Mouse (Mus musculus) erythroid progenitor cell, adult 5-6 weeks (primary cell): Measurements from ENCODE around the gene Sat2. TPM values are rescaled to one million over a fixed set of nuclear protein-coding genes. Genes with fewer than 3 reads are reported as not detected.
"Not testable (repeated sequence)": the region's sequence is repeated elsewhere in the genome, so short reads cannot be mapped to it uniquely, and the experiment has no call there.

Experiments
- ATAC-seq: replicated peaks from 2 replicates; pipeline ENCODE4 v1.8.0; 2016; ENCODE audit warnings: moderate number of reproducible peaks, mild to moderate bottlenecking, moderate TSS enrichment, inconsistent platforms; ENCODE audit not compliant: poor library complexity, low FRiP score, severe bottlenecking
- total RNA-seq, 2 experiments: library from RNA; stranded (forward) in 1 of 2; stranded (reverse) in 1 of 2; fragments of 150-400 nt in 1 of 2; fragments of 186-747, 209-891 nt in 1 of 2; gene quantifications; 2 replicates each; pipeline versions ENCODE4 v1.2.3 to v1.2.4; 2015 to 2017; ENCODE audit warnings: low replicate concordance in 2 of 2

Gene Sat2
- total RNA-seq, 2 experiments from 2014 or later = not detected

- ATAC-seq = not testable (repeated sequence)
Measured at GRCm38 (mm10) chr11:69624339-69624738, 2.5 kb downstream of the Sat2 start.

DNA sequence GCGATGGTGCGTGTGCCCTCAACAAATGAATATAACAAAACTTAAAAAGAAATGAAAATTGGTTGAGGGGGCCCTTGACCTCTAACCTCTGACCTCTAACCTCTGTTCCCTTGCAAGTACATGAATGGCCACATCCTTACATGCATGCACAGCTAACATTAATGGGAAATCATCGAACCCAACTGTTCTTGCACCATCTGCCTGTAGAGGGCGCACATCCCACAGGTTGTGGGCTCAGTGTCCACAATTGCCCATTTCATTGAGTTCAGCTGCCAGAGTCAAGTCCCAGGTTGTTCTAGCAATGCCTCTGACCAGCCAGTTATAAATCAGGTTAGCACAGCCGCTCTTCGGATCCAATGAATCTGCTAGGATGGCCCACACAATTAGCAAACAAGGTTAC is 6.5 kb downstream of the Sat2 start:
- peak; percentile 52 for ATAC-seq

DNA sequence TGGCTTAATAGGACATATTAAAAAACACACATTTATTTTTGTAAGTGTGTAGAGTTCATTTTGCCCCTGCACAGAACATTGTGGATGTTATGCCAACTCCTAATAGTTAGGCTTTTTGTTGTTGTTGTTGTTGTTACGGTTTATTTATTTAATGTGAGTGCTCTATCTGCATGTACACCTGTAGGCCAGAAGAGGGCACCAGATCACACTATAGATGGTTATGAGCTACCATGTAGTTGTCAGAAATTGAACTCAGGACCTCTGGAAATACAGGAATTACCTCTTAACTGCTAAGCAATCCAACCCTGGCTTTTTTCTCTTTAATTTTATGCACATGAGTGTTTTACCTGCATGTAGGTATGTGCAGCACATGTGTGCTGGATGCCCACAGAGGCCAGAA is 8.0 kb downstream of the Sat2 start:
- ATAC-seq = no peak

DNA sequence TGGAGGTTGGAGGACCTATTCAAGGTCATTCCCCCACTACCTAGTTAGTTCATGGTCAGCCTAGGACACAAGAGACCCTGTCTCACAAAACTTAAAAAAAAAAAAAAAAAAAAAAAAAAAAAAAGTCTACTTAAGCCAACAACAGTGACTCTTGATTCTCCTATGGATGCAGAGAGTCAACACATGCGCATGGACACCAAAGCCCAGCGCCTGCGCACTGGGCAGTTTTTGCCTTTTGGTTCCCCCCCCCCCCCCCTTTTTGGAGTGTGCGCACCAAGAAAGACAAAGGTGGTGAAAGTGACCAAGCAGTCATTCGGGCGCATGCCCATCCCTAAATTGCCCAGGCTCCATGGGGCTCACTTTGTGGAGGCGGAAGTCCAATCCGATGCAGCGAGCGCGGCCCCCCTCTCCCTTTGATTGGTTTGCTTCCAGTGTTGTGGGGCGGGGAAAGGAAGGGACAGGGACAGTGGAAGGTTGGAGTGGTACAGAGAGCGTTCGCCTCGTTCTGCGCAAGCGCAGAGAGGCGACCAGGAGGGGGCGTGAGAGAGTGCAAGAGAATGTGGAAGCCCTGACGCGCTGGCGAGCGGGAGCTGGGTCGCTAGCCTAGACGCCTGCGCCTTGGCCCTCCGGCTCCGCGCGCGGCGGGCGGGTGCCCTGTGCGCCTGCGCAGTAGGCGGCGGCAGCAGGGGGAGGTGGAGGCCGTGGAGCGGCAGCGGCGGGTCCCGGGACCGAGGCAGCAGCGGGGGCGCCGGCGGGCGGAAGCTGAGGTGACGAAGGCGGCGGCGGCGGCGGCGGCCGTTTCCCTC is 10.7 kb downstream of the Sat2 start, which contains the start of gene Fxr2:
Fxr2 (plus strand) TSS at position 707 of the 806 bp plus-strand sequence.
- ATAC-seq = peak; percentile 90

DNA sequence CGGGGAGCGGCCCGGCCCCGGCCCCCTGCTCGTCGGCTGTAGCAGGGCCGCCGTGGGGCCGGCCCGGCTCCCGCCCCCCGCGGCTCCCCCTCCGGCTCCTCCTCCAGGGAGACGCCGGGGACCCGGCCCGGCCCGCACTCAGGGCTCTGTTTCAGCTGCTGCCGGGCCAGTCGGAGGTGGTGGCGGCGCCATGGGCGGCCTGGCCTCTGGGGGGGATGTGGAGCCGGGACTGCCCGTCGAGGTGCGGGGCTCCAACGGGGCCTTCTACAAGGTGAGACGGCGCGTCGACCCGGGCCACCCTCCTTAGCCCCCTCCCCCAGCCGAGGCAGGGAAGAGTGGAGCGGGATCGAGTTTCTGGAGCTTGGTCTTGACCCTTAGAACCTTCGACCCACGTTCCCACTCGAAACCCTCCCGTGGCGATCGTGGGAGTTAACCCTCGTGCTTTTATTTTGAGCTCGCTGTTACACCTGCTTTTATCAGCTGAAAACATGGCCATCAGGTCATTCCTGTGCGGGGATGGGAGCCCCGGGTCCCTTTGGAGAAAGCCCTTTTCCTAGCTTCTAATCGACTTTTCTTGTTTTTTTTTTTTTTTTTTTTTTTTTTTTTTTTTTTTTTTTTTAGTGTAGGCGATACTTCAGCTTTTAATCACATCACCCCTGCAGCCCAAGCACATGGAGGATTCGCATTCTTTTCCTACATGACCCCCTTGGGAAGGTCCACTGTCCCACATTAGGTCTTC is 11.5 kb downstream of the Sat2 start:
- peak; percentile 43 for ATAC-seq

DNA sequence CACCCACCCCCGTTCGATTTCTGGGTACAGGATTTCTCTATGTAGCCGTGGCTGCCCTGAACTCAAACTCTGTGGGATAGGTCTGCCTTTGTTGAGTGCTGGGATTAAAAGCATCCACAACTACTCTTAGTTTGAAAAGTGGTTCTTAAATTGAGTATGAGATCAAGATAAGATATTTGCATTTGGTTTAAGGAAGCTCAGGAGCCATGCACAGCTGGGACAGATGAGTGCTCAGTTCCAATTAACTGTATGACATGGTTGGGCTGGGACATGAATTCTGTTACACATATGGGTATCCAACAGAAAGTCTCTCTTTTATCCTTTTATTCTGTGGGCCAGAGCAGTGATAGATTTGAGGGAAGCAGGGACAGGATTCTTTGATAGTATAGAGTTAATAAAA is 13.6 kb downstream of the Sat2 start:
- ATAC-seq = no peak

- no peak for ATAC-seq
Measured at GRCm38 (mm10) chr11:69645860-69646259, 24.0 kb downstream of the Sat2 start.

DNA sequence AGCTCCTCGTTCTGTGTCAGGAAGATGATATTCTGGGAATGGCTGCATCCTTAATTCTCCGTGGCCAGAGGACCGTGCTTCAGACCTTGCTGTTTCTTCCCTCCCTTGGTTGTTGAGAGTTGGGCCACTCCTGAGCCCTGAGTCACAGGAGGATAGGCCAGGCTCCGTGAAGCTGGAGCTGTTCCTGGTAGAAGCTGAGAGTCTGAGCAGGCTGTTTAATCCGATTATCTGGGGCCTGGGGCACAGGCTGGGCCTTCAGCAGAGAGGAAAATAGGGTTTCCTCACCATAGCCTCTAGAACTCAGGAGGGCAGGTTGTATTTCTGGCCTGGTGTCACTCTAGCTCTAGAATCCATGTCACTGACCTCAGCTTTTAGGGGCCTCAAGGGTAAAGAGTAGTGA is 31.6 kb downstream of the Sat2 start:
- ATAC-seq = no peak

DNA sequence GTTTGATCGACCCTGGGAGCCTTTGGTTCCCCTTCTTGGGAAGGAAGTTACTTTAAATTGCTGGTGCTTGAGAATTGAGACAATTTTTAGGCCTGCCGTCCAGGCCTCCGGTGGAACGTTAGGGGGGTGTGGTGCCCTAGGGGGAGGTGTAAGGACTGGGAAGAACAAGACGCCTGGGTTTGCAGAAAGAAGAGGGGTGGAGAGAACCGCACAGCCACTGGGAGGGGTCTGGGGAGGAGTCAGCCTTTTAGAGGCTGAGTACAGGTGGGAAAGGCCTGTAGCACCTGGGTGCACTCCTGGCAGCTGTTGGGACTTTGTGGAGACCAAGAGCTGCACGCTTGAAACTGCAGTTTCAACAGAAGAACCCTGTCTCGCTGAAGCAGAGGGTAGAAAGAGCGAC is 32.9 kb downstream of the Sat2 start:
- ATAC-seq = no peak

DNA sequence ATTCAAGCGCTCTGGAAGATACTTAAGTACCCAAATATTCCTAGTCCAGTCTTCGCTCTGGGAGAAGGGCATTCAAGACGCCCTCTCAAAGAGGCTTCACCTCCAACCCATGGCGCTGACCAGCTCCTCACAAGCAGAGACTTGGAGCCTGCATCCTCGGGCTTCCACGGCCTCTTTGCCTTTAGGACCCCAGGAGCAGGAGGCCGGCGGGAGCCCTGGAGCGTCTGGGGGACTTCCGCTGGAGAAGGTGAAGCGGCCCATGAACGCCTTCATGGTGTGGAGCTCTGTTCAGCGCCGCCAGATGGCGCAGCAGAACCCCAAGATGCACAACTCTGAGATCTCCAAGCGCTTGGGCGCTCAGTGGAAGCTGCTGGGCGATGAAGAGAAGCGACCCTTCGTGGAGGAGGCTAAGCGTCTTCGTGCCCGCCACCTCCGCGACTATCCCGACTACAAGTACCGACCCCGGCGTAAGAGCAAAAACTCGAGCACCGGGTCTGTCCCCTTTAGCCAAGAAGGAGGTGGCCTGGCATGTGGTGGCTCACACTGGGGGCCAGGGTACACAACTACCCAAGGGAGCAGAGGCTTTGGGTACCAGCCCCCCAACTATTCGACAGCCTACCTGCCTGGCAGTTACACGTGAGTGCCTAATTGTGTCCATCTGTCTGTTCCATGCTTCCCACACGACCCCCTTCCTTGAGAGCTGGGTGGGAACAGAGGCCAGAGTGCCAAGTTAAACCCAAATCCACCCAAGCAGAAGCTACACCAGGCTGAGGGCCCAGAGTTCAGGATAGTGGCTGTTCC is 33.6 kb downstream of the Sat2 start, which contains the start of gene Sox15:
Sox15 (plus strand) TSS at position 51 of the 801 bp plus-strand sequence.
- ATAC-seq = peak; percentile 57

DNA sequence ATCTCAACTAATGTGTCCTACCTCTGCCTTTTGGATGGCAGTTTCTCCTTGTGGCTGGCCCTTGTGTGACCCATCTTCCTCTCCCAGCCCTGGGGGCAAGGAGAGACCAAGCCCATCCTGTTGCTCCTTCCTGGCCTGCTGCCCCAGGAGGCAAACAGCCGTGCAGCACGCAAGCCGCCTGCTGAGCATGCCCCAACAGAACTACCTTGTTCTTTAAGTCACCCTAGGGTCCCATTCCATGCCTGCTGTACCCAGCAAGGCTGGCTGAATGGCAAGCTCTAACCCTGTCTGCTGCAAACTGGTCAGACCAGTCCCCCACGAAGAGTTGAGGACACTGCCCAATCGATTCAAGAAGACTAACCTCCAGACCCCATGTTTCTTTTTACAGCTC is 34.2 kb downstream of the Sat2 start:
- ATAC-seq = no peak

- peak; percentile 57 for ATAC-seq
Measured at GRCm38 (mm10) chr11:69656617-69657461, 35.0 kb downstream of the Sat2 start.

DNA sequence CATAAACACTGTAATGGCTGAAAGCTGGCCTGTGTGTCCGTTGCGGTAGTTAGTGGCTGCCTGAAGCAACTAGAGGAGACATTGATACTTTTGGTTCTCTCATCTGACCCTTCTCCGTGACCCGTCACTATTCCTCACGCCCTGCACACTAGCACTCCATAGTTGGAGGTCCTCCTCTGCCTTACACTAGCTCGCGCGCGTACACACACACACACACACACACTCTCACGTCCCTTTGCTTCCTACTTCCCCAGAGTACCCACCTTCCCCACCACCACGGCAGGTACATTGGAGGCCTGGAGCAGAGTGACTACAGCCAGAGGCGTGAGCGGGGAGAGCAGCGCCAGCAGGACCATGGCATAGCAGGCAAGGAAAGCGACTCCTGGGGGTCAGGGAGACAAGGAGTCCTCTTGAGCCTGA is 35.6 kb downstream of the Sat2 start:
- ATAC-seq = no peak

DNA sequence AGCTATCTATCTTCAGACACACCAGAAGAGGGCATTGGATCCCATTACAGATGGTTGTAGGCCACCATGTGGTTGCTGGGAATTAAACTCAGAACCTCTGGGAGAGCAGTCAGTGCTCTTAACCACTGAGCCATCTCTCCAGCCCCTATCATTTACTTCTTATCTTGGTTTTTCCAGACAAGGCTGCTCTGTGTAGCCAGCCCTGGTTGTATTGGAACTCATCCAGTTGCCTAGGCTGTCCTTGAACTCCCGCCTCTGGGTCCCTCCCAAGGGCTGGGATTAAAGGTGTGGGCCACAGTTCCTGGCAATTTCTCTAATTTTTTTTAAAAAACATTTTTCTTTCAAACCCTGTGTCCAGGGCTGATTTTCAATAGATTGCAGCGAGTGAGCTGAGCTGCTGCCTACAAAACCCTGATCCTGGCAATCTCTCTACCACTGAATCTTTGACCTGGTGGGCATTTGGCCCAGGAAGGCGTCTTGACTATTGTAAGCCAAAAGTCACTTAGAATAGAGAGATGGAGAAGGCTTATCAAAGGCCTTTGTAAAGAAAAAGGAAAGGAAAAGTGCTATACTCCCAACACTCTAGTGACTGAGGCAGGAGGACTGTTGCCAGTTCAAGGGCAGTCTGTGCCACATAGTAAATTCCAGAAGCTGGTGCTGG is 39.5 kb downstream of the Sat2 start:
- no peak for ATAC-seq

DNA sequence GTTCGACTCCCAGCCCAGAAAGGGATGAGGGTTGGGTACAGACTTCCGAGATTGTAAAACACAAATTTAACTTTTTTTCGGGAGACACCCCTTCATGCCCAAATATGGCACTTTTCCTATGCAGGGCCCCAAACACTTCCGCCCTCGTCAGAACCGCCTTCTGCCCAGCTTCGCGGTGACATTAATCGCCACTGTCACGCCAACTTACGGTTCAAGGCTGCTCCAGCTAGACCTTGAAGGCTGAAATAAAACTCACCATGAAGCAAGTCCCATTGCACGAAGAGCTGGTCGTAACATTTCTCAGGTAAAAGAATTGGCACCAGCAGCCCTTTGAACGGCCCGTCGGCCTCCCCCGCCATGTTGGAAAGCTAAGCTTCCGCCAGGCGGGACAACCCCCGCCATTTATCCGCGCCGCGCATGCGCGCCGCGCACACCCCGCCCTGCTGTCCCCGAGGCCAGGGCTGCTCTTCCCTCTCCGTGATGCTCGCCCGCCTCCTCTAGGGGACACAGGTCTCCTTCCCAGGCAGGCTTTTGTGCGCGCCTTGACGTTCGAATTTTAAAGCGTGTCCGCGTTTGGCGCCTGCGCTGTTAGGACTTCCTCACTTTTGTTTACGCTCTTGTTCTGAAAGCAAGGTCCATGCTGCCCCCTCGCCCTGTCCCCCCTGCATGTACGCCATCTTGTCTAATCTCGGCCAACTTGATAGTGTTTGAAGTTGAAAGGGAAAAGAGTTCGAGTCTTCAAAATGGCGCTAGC is 40.6 kb downstream of the Sat2 start, which contains the start of gene Mpdu1:
Mpdu1 (minus strand) TSS at position 430 of the 754 bp plus-strand sequence.
- ATAC-seq = peak; percentile 96

GRCm38 (mm10) chr11:69662967-69663671 is 41.3 kb downstream of the Sat2 start:
- no peak for ATAC-seq

DNA sequence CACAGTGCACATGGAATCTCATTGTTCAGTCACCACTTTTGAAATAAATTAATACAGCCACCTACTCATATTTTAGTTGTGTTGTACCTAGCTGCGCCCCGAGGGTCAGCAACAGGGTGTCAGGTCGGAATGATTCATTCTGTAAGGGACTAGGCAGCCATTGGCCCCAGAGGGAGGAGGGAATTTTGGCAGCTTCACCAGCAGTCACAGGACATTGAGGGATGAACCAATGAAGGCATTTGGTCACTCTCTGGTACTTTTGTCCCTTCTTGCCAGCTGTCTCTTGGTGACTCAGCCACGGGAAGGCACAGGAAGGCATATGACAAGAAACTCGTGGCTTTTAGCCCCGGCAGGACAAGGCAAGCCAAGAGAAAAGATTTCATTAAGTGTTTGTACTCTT is 42.0 kb downstream of the Sat2 start:
- no peak for ATAC-seq
